Mouse (Mus musculus): ENCODE results near the gene Shprh. TPM values are rescaled to one million over a fixed set of nuclear protein-coding genes. Genes with fewer than 3 reads are reported as not detected.
"Not testable (repeated sequence)": the region's sequence is repeated elsewhere in the genome, so short reads cannot be mapped to it uniquely, and the experiment has no call there.

The Shprh gene
- polyA plus RNA-seq, 1 experiment from 2014 or later = 3.9 TPM

DNA sequence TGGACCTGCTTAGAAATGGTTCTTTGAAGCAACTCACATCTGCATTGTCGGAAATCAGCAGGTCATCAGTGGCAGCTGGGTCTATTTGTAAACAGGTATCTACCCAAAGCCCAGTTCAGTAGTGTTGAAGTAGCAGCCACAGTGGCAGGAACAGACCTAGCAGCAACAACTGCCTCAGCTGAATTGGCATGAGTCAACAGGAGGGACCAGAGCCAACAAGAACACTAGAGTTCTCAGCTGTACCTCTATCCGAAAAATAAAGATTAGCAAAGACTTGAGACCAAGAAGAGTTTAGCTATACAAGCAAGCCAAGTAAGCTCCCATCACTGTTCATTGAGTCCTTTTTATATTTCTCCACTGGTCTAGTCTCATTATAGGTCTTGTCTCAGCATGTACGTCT is 99.0 kb downstream of the Shprh start:
- no peaks in the 10 kb centered on the region for H3K27me3 ChIP-seq
- ATAC-seq (ENCODE audit: low read depth) (no peak), DNase-seq (no peak)
- no peak overlapping the region for H3K9ac ChIP-seq
- no peak overlapping the region for H3K4me3 ChIP-seq (replicated peaks)
- no peak overlapping the region for H3K27ac ChIP-seq
- no peaks in the 10 kb centered on the region for H3K9me3 ChIP-seq (replicated peaks)
- H3K4me2 ChIP-seq = no peak overlapping the region
- WGBS (ENCODE audit: insufficient replicate concordance) = 69% methylated on average over 3 of the region's 3 CpGs
- H3K36me3 ChIP-seq = no peaks in the 10 kb centered on the region
- no peaks in the 10 kb centered on the region for H3K4me1 ChIP-seq (replicated peaks)

DNA sequence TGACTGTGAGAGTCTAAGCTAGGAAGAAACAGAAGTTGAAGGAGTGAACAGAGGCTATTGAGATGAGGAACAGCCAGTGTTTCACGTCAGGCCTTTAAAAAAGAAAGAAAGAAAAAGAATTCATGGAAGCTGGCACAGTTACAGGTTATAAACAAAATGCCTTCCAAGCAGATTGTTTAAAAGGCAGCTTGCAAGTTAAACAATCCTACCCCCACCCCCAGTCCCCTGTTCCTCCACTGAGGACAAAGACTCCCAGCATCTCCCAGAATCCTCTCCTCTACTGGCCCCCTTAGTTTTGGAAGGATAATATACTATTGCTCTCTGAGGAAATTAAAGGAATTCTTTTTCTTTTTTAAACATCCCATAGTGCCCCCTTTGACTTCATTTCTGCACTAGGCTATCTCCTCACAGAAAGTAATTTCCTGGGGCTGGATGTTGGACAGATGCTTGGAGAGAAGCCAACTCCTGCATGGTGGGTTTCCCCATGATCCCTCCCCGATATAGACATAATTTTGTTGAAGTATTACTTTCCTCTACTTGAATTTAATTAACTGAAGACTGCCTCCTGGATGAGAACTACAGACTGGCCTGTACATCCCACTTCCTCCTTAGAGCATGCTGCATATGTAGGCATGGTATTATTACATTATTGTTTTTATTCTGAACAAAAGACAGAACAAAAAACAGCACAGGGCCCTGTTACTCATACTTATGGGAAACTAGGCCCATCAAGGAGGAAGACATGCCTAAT is 101.2 kb downstream of the Shprh start:
- no peak overlapping the region for H3K4me3 ChIP-seq (replicated peaks)
- no peaks in the 10 kb centered on the region for H3K4me1 ChIP-seq (replicated peaks)
- WGBS (ENCODE audit: insufficient replicate concordance) = 62% methylated on average over 2 of the region's 2 CpGs
- H3K9me3 ChIP-seq (replicated peaks) = no peaks in the 10 kb centered on the region
- H3K4me2 ChIP-seq = no peak overlapping the region
- H3K27me3 ChIP-seq = no peaks in the 10 kb centered on the region
- no peaks in the 10 kb centered on the region for H3K36me3 ChIP-seq
- ATAC-seq (ENCODE audit: low read depth) = no peak
- H3K27ac ChIP-seq = no peak overlapping the region
- H3K9ac ChIP-seq = no peak overlapping the region
- no peak for DNase-seq

DNA sequence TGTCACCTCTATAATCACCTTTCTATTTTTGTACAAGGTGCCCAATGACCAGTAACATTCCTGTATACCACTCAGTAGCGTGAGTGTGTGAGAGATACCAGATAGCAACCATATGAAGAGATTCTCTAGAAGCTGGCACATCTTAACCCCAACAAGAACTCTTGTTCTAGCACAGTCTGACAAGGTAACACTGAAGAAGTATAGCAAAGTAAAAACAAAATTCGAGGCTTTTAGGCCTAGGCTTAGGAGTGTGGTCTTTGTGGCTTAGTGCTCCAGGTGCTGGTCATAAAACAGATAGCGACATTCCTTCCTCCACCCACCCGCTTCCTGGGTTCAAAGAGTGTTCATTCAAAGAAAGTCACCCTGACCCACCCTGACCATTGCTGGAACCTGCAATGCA is 104.4 kb downstream of the Shprh start:
- not testable (repeated sequence) for H3K9me3 ChIP-seq (replicated peaks); H3K4me1 ChIP-seq (replicated peaks)

DNA sequence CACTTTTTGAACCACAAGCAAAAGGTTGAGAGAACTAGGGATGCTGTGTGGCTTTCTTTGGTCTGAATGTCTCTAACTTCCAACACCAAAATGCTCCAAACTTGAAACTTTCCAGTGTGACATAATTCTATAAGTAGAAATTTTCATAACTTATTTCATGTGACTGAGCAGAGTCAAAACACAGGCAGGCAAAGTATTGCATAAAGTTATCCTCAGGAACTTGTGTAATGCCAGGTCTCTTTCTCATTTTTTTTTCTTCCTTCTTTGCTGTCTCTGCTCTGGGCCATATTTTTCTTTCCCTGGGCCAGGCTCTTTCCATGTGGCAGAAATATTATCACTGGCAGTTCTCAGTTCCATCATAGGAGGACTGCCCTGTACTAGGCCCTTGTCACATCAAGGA is 110.9 kb downstream of the Shprh start:
- Histone ChIP-seq H3K27ac (no peak overlapping the region), H3K4me1 (replicated peaks) (no peaks in the 10 kb centered on the region), H3K4me3 (replicated peaks) (no peak overlapping the region), H3K4me2 (no peak overlapping the region), H3K9ac (no peak overlapping the region), H3K36me3 (no peaks in the 10 kb centered on the region), H3K27me3 (no peaks in the 10 kb centered on the region), H3K9me3 (replicated peaks) (no peaks in the 10 kb centered on the region)
- DNase-seq (no peak), ATAC-seq (ENCODE audit: low read depth) (no peak)

More for the DNA sequence above, 104.4 kb downstream of the Shprh start:
- H3K36me3 ChIP-seq; H3K4me2 ChIP-seq; H3K9ac ChIP-seq; ATAC-seq (ENCODE audit: low read depth); H3K27me3 ChIP-seq; H3K27ac ChIP-seq; DNase-seq; H3K4me3 ChIP-seq (replicated peaks): not testable (repeated sequence)
- WGBS (ENCODE audit: insufficient replicate concordance) = 58% methylated on average over 4 of the region's 4 CpGs

DNA sequence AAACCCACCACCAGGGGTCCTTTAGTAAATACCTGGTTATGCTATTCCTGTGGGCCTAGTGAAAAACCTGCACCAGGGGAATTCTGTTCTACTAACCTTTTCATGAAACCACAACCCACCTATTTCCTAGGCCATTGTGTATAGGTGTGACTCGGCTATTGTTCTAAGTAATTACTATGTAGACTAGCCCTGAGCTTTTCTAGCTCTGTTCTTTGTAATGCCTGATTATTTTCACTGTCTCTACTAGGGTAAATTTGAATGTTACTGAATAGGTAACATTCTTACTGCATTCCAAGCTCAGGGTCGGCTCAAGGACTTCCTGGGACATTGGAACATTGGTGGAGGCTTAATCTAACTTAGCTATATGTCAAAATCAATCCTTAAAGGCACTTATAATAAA is 113.1 kb downstream of the Shprh start:
- H3K4me3 ChIP-seq (replicated peaks); DNase-seq; H3K27me3 ChIP-seq; H3K9ac ChIP-seq; H3K36me3 ChIP-seq; ATAC-seq (ENCODE audit: low read depth); H3K4me1 ChIP-seq (replicated peaks); H3K4me2 ChIP-seq; H3K27ac ChIP-seq; H3K9me3 ChIP-seq (replicated peaks): not testable (repeated sequence)
- WGBS (ENCODE audit: insufficient replicate concordance) = 63% methylated on average over 2 of the region's 2 CpGs

DNA sequence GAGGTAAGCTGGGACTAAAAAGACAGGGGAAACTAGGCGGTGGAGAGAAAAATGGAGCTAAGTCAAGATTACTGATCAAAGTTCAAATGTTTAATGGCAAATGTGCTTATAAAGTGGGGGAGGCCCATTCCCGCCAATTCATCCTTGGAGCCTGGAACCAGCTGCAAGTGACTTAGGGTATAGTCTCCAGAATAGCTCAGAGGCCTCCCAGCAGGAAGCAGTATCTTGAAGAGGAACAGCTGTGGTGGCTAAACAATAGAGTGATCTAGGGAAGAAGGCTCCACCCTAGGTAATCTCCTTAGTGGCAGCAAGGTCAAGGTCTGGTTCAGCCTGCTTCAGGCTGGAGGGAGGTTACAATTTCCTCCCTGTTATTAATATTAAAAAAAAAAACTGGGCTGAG is 114.6 kb downstream of the Shprh start:
- H3K36me3 ChIP-seq; ATAC-seq (ENCODE audit: low read depth); H3K9ac ChIP-seq; H3K9me3 ChIP-seq (replicated peaks); H3K4me3 ChIP-seq (replicated peaks); H3K4me1 ChIP-seq (replicated peaks); DNase-seq; H3K4me2 ChIP-seq; H3K27ac ChIP-seq; H3K27me3 ChIP-seq: not testable (repeated sequence)
- WGBS (ENCODE audit: insufficient replicate concordance) = 62% methylated on average over 2 of the region's 2 CpGs

Other genes starting within 250 kb of the Shprh start
- gene Grm1, start 67.1 kb upstream of the Shprh start, polyA plus RNA-seq (2015; fragmentation: Nextera tagmentation; extraction: Ambion mirVana) = 0.08 TPM in 1 of 2 replicates, not detected in the other
- 48.2 and 59.6 TPM in 2 replicates for gene Fbxo30, start 131.9 kb downstream of the Shprh start, polyA plus RNA-seq (2015; fragmentation: Nextera tagmentation; extraction: Ambion mirVana)
- 0.03 and 0.09 TPM in 2 replicates for gene Epm2a, start 194.0 kb downstream of the Shprh start, polyA plus RNA-seq (2015; fragmentation: Nextera tagmentation; extraction: Ambion mirVana)

Data from liver, embryonic 13.5 days (tissue).